20 mouse cellular contexts compared by ENCODE assay signal in genomic region chr14:21533566-21533965, GRCm38 (mm10). TPM values are rescaled to one million over a fixed set of nuclear protein-coding genes. Genes with fewer than 3 reads are reported as not detected.
DNase-seq lines count a peak whose midpoint lies in the region; ATAC-seq lines count a peak whose summit lies in the region.
"Had no signal": no experiment of that assay in that cellular context is flagged by ENCODE, and none has a peak within 500 bp of the region (broad histone marks: within the 10 kb centered on the region; RNA-seq: fewer than 3 reads in every experiment).

No protein-coding gene starts in this region.

- WGBS in forebrain, embryonic 10.5 days: 37% methylated on average over 4 of the region's 4 CpGs
- 29% methylated on average over 4 of the region's 4 CpGs for WGBS in forebrain, embryonic 11.5 days
- 61% methylated on average over 4 of the region's 4 CpGs for WGBS in kidney, embryonic 16.5 days

- peak overlapping the region; percentile 52; the same call in 1 of the 2 replicates for H3K27ac ChIP-seq in forebrain, embryonic 10.5 days
- H3K27ac ChIP-seq in forebrain, embryonic 11.5 days (ENCODE audit: low read depth, low read length): no peak overlapping the region
- H3K27ac ChIP-seq in kidney, embryonic 16.5 days (ENCODE audit: low read length): 0 out of 2 replicates have a peak overlapping the region, but pooled peaks have one; percentile 9
- H3K27ac ChIP-seq: limb, embryonic 10.5 days had no signal

- H3K4me2 ChIP-seq in forebrain, embryonic 11.5 days (ENCODE audit: low read depth, low read length, severe bottlenecking): no peak overlapping the region
- no peak overlapping the region for H3K4me2 ChIP-seq in kidney, embryonic 16.5 days (replicated peaks; ENCODE audit: low read depth, low read length)
- H3K4me2 ChIP-seq: heart, embryonic 11.5 days had no signal

- intact Hi-C loops in heart, postnatal 10 days (cut with DNase I): no loop called here

- H3K27me3 ChIP-seq in forebrain, embryonic 10.5 days (ENCODE audit: poor library complexity, severe bottlenecking): no peaks in the 10 kb centered on the region
- H3K27me3 ChIP-seq in forebrain, embryonic 11.5 days (ENCODE audit: control insufficient read depth, insufficient read depth, low read length): no peaks in the 10 kb centered on the region
- H3K27me3 ChIP-seq in kidney, embryonic 16.5 days (ENCODE audit: insufficient read depth, low read length): no peaks in the 10 kb centered on the region
- H3K27me3 ChIP-seq: Patski had no signal

- H3K9ac ChIP-seq in forebrain, embryonic 11.5 days (ENCODE audit: low read length): no peak overlapping the region
- H3K9ac ChIP-seq in kidney, embryonic 16.5 days (replicated peaks; ENCODE audit: low read length): no peak overlapping the region

- DNase-seq in forebrain, embryonic 10.5 days (ENCODE audit: extremely low spot score, low spot score): no peak
- DNase-seq in forebrain, embryonic 11.5 days (ENCODE audit: low spot score): no peak
- DNase-seq in kidney, postnatal 4 days: no peak
- DNase-seq in retina, postnatal 1 day: peak; percentile 57
- no peak for DNase-seq in retina, embryonic 14.5 days (ENCODE audit: low spot score)
- DNase-seq in testis, postnatal 10 days (ENCODE audit: low spot score): no peak
- no peak for DNase-seq in heart, postnatal 10 days
- DNase-seq: adrenal gland, adult 8-10 months; cerebellum, postnatal 10 days; embryo, embryonic 11 days; gastrocnemius, postnatal 36 days; kidney, adult 8-10 months; kidney, postnatal 25 days; lung, adult 18-20 months; lung, postnatal 14 days; right cerebral cortex, postnatal 4 days had no signal

- no peak overlapping the region for H3K4me3 ChIP-seq in forebrain, embryonic 10.5 days
- no peak overlapping the region for H3K4me3 ChIP-seq in forebrain, embryonic 11.5 days (ENCODE audit: low read depth, low read length)
- no peak overlapping the region for H3K4me3 ChIP-seq in kidney, embryonic 16.5 days (ENCODE audit: low read length)
- H3K4me3 ChIP-seq: limb, embryonic 10.5 days had no signal

- H3K4me1 ChIP-seq in forebrain, embryonic 10.5 days: peaks cover 32% of the 10 kb centered on the region
- H3K4me1 ChIP-seq in forebrain, embryonic 11.5 days (replicated peaks; ENCODE audit: control insufficient read depth, insufficient read depth, low read length): 0 out of 2 replicates have a peak, but pooled peaks cover 3% of the 10 kb centered on the region
- peaks cover 12% of the 10 kb centered on the region; the same call in 1 of the 2 replicates for H3K4me1 ChIP-seq in kidney, embryonic 16.5 days (ENCODE audit: insufficient read depth, low read length)

- H3K9me3 ChIP-seq in forebrain, embryonic 10.5 days: no peaks in the 10 kb centered on the region
- no peaks in the 10 kb centered on the region for H3K9me3 ChIP-seq in forebrain, embryonic 11.5 days (ENCODE audit: control insufficient read depth, low read length)
- H3K9me3 ChIP-seq in kidney, embryonic 16.5 days (ENCODE audit: low read length): no peaks in the 10 kb centered on the region
- H3K9me3 ChIP-seq: limb, embryonic 10.5 days had no signal

- H3K36me3 ChIP-seq in forebrain, embryonic 10.5 days (replicated peaks): peaks cover 30% of the 10 kb centered on the region
- no peaks in the 10 kb centered on the region for H3K36me3 ChIP-seq in forebrain, embryonic 11.5 days (ENCODE audit: control insufficient read depth, insufficient read depth, low read length)
- H3K36me3 ChIP-seq in kidney, embryonic 16.5 days (ENCODE audit: insufficient read depth, low read length): no peaks in the 10 kb centered on the region

- ATAC-seq in forebrain, embryonic 11.5 days (replicated peaks; ENCODE audit: low FRiP score): no peak
- ATAC-seq in kidney, embryonic 16.5 days (ENCODE audit: low FRiP score, low TSS enrichment): no peak
- ATAC-seq: Patski had no signal

RNA-seq across cellular contexts. Expression of gene Kat6b, which starts 52.3 kb away (rescaled TPM):
- polyA plus RNA-seq in forebrain, embryonic 10.5 days (2016; fragmentation: Nextera tagmentation; extraction: Ambion mirVana): 15.6 and 18.4 TPM in 2 replicates
- polyA plus RNA-seq in forebrain, embryonic 11.5 days (2014; fragmentation: Nextera tagmentation; extraction: Ambion mirVana): 33.1 and 34.5 TPM in 2 replicates
- 12.0 and 15.7 TPM in 2 replicates for polyA plus RNA-seq in kidney, embryonic 16.5 days (2015; fragmentation: Nextera tagmentation; extraction: Ambion mirVana)
- total RNA-seq in heart, postnatal 10 days (2021): 10 to 100 TPM; 39.2 to 39.3 TPM
